Mouse (Mus musculus) frontal cortex, postnatal 25 days (tissue): ENCODE data around the gene Traf6.

Experiments used
- DNase-seq, 2 experiments: peaks; one replicate each; pipeline ENCODE4 v3.0.0; 2022; ENCODE audit warnings: low spot score in 2 of 2

The Traf6 gene

GRCm38 (mm10) chr2:101678236-101679021, at the start of gene Traf6:
TSS of gene Traf6 (plus strand) at chr2:101678429.
- peak; percentile 54 to 65 for DNase-seq

DNA sequence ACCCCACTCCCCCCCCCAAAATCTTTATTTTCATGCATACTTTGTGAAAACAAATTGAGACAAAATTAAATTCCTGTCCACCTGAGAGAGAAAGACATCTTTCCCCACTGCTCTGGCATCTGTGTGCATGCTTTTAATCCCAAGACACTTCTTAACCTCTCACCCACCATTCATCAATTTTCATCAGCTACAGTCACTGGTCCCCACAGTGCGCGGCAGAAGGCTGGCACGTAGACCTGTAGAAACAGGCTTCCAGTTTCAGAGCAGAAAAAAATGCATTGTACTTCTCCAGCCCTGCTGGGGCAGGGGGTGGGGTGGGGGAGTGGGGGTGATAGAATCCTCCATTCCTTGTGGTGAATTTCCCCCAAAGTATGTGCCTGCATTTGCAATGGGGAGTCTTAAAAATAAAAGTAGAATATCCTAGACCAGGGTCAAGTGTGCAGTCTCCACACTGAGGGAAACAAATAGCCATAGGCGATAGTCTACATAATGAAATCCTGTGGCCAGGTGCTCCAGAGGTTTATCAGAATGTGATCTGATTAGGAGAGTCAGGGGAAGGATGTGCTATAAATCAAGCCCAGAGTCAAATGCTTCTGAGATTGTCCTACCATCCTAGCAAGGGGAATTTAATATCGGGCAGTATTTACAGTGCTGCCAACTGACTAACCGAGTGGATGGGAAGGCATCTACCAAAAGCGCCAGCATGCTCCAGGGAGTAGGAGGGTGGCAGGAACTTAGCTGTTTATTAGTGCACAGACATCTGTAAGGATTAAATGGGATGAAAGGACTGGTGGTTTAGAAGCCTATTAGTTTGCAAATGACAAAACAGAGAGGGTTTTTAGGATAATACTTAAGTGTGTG, 39.0 kb upstream of the Traf6 start:
- no peak for DNase-seq

GRCm38 (mm10) chr2:101639840-101640350, 38.3 kb upstream of the Traf6 start:
- no peak for DNase-seq

DNA sequence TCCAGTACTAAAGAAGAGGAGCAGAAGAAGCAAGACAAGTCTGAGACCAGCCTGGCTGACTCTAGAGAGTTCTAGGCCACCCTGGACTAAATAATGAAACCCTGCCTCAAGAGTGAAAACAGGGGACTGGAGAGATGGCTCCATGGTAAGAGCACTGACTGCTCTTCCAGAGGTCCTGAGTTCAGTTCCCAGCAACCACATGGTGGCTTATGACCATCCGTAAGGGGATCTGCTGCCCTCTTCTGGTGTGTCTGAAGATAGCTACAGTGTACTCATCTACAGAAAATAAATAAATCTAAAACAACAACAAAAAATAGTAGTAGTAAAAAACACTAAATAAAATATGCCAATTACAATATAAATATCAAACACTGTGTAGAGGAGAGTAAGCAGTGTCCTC, 32.4 kb upstream of the Traf6 start:
- DNase-seq: no peak

GRCm38 (mm10) chr2:101648361-101648760, 29.9 kb upstream of the Traf6 start:
- DNase-seq: no peak

GRCm38 (mm10) chr2:101649114-101649671, 29.0 kb upstream of the Traf6 start, which contains the start of the genes Rag1 and B230118H07Rik:
TSS of gene Rag1 (minus strand) at chr2:101649501.
TSS of gene B230118H07Rik (minus strand) at chr2:101649532.
- no peak for DNase-seq

DNA sequence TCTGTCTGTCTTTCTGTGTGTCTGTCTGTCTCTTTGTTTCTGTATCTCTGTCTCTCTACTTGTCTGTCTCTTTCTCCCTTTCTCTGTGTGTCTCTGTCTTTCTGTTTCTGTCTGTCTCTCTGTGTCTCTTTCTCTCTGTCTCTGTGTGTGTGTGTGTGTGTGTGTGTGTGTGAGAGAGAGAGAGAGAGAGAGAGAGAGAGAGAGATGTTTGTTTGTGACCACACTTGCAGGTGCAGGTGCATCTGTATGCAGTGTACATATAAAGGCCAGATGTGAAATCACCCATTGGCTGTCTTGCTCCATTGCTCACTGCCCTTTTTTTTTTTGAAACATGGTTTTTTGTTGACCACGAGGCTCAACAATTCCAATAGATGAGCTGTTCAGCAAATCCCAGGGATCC, 27.8 kb upstream of the Traf6 start:
- DNase-seq: no peak

GRCm38 (mm10) chr2:101652204-101652920, 25.9 kb upstream of the Traf6 start:
- no peak for DNase-seq

DNA sequence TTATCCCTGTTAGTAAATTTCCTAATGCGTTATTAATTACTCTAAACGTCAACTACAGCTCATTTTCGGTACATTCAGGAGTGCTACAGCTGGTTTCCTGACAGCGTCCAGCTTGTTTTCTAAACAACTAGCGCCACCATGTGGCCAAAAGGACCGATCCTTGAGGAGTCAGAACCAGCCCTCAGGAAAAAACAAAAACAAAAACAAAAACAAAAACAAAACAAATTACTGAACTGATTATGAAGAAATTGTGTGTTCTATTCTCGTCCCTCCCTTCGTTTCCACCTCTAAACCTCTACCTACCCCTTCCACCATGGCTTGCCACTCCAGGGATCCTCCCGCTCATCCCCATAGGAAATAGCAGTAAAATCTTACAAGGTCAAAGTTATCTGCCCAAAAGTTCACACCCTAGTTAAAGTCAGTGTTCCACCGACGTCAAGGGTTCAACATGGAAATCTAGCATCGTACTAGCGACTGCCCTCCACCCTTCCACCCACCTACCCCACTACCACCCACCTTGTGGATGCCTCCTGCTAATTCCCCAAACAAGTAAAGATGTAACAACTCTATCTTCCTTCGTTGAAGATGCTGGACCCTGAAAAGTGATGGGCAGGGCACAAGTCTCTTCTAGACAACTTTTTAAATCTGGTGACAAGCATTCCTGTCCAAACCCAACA, 25.2 kb upstream of the Traf6 start:
- DNase-seq: peak; percentile 70 to 74

- no peak for DNase-seq
Observed at GRCm38 (mm10) chr2:101660536-101660935, 17.7 kb upstream of the Traf6 start.

GRCm38 (mm10) chr2:101665058-101665702, 13.0 kb upstream of the Traf6 start:
- DNase-seq: peak; percentile 44 to 65

GRCm38 (mm10) chr2:101665703-101666092, 12.5 kb upstream of the Traf6 start:
- DNase-seq: no peak

GRCm38 (mm10) chr2:101668751-101669150, 9.5 kb upstream of the Traf6 start:
- DNase-seq: no peak

- no peak for DNase-seq
Observed at GRCm38 (mm10) chr2:101673547-101673946, 4.7 kb upstream of the Traf6 start.

DNA sequence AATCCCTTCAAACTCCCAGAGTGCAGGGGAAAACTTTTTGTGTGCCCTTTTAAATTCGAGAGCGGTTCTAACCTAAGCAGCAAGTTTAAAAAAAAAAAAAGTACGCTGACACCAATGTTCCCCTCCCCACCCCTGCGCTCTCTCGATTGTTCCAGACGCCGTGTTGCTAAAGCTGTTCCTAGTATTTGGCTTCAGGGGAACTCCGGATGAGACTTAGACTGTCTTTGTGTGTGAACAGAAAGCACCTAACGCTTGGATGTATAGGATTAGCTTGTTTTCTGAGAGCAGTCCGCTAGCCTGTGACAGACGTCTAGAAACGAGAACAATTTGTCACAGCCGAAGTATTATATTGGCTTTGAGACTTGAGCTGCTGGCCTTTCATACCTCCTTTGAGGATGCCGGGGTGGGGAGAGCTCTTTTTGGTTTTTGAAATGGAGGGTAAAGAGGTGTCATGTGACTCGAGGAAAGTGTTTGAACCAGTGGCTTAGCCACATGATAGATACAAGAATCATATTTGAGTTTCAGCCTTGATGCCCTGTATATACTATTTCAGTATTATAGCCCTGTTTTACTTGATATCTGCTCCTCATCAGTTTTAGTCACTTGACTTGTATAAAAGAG, 1.0 kb downstream of the Traf6 start:
- no peak for DNase-seq

- DNase-seq: no peak
Observed at GRCm38 (mm10) chr2:101684421-101684820, 6.2 kb downstream of the Traf6 start.

- DNase-seq: no peak
Observed at GRCm38 (mm10) chr2:101688011-101688410, 9.8 kb downstream of the Traf6 start.

- DNase-seq: no peak
Observed at GRCm38 (mm10) chr2:101690252-101690827, 12.1 kb downstream of the Traf6 start.

DNA sequence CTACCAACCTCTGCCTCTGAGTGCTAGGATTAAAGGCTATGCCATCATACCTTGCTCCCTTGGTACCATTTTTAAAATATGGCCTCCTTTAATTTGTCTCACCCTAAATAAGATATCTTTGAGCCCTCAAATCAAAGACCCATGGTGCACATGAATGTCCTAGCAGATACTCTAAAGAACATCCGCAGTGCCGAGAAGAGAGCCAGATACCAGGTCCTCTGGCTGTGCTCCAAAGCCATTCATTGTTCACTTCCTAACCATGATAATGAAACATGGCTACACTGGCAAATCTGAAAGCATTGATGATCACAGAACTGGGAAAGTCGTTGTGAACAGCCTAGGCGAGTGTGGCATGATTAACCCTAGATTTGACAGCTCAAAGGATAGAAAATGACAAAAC, 14.8 kb downstream of the Traf6 start:
- no peak for DNase-seq
